Mouse (Mus musculus): ENCODE data around the gene Dnah17.

The Dnah17 gene

DNA sequence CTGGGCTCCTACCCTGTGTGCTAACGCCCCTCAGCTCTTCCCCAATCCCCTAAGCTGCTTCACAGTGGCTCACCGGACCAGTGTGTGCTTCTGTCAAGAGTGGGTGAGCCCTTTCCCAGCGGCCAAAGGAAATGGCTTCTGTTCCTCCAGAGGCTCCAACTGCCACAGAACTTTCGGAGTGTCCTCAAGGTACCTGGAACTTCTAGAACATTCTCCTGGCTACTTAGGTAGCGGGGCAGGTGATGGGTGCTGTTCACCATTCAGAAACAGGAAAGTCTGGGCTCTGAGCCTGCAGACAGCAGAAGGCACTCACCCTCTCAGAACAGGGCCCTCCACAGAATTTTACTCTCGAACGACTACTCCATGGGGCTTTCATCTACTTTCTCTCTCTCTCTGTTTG, at the start of gene Dnah17:
Dnah17 (minus strand) TSS at position 101 of the 400 bp plus-strand sequence.
- no peak for DNase-seq (ENCODE audit: low read depth, low spot score)

DNA sequence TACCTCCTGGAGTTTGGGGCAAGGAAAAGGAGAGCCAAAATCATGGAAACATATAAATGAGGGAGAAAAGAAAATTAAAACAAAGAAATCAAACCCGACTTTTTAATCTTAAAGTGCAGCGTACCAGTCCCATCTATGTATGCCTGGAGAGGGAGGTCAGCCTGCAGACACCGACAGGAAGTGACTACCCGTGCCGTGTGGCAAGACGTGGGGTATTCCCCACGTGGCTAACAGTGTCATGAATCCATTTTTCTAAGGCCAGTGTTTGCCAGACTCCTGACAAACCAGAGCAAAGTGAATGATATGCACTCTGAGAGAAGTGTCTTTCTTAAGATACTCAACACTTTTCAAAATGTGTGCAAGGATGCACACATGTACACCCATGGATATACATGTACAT, 49.8 kb upstream of the Dnah17 start:
- no peak for DNase-seq (ENCODE audit: low read depth, low spot score)

DNA sequence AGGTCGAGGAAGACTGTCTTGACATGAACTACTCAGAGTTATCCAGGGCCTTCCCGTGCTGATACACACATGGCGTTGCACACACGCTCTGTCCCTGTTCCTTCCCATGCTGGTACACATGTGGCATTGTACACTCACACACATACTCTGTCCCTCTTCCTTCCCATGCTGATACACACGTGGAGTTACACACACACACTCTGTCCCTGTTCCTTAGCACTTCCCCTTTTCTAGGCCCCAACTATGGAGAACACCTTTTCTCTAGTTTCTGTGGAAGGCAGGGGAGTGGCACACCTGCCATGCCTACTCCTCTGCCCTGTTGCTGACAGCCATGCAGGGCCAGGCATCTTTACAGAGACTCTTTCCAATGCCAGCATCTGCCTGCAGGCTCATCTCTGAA, 47.8 kb upstream of the Dnah17 start:
- DNase-seq (ENCODE audit: low read depth, low spot score), result no peak

DNA sequence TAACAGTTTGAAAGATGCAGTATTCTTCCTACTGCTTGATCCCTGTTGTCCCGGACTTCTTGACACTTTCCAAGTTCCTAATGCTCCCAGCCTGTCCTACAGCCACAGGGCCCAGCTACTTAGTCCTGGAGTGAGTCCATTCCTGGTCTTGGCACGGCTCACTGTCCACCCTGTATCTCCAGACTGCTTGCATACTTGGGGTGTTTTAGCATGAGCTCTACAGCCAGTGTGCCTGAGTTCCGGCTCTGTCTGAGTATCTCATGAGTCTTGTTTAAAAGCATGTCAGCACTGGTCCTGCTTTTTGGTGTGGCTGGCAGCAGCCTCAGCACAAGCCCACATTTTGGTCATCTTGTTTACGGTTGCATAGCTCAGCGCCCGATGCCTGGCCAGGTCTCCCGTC, 44.3 kb upstream of the Dnah17 start:
- DNase-seq (ENCODE audit: low read depth, low spot score), result no peak

DNA sequence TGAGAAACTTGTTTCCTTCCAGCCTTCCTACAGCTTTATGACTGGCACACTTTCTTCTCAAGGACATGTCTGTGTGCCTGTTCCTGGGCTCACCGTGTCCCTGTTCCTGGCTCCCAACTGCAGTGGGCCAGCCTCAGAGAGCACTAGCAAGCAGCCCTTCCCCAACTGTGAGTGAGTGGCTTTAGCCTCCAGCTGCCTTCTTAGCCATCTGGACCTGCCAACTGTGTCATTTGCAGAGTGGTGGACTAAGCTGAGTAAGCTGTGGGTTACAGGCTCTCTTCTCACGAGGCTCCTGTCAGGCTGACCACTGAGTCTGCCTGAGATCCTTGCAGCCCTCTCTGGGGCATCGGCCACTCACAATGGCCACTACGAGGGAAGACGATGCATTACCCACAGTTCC, 42.3 kb upstream of the Dnah17 start:
- DNase-seq (ENCODE audit: low read depth, low spot score), result no peak

DNA sequence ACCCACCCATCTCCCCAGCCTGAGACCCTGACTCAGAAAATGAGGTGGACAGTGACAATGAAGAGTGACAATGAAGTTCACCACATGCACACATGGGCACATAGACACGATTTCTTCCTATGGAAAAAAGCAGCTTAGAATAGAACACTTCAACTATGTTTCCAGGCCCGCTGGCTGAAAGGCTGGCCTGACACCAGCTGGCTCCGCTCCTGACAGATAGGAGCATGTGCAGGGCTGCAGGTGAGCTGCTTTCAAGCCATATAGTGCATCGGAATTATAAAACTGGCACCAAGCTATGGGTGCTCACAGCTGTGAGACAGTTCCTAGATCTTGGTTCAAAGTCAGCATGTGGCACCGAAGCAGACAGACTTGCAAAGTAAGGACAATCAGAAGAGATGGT, 39.9 kb upstream of the Dnah17 start:
- DNase-seq (ENCODE audit: low read depth, low spot score), result no peak

DNA sequence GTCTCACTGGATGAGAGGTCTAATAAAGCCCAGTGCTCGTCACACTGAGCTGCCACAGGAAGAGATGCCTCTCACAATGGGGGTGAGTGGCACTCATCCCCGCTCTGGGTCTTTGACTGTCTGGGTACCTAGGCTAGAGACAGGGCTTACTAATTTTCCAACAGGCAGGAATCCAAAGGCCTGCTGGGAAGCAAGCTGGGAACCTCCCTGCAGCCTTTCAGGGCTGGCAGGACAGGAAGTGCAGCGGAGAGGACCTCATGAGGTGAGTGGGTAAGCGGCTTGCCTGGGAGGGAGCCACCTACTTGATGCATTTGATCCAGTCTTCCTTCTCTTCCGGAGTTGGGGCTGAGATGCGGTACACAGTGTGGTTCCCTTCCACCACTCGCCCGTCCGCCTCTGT, 38.3 kb upstream of the Dnah17 start:
- no peak for DNase-seq (ENCODE audit: low read depth, low spot score)

DNA sequence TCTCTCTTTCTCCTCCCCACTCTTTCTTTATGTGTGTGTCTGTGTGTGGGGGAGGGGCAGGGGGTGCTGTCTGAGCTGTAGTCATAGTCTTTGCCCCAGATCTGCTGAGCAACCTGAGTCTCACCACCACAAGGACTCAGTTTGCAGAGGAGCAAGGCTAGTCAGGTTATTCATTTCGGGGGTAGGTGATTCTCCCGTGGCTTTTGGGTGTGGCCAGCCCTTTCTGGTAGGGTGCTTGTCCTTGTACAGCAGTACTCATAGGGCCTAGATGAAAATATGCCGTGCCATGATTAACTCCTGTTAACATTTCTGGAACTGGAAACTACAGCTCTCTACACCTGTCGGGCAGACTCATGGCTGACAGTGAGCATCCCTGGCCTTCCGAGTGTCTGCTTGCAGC, 36.2 kb upstream of the Dnah17 start:
- DNase-seq (ENCODE audit: low read depth, low spot score), result no peak

DNA sequence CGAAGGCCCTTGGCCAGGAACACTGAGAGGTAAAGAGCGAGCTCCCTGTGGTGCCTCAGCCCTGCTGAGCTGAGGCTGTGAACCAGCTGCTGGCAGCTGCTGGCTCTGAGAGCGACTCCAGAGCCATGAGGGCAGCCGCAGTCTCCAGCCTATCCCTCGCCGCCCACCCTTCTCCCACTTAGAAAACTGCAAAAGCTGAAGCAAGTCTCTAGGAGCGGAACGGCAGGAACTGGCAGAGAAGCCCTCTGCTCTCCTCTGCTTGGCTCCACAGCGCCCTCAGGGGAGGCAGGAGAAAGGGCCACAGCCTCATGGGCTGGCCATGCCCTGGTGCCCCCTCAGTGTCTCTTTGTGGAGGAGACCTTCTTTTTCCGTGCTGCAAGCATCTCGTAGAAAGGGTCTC, 35.2 kb upstream of the Dnah17 start:
- no peak for DNase-seq (ENCODE audit: low read depth, low spot score)

DNA sequence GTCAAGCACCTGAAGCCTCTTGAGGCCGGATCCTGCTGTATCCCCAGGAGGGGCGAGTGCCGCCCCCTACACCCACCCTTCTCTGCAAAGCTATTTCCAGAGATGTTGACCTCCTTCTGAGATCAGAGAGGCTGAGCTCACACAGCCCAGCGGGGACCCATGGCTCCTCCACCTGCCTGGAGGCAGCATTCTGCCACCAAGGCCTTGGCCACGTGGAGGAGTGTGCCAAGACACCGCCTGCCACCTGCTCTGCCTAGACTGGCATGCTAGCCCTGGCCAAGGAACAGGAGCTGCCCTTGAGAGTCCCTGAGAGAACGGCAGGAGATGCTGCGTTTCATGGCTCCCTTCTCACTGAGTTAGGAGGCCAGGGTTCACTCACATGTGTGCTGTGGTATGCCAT, 34.1 kb upstream of the Dnah17 start:
- DNase-seq (ENCODE audit: low read depth, low spot score), result no peak

DNA sequence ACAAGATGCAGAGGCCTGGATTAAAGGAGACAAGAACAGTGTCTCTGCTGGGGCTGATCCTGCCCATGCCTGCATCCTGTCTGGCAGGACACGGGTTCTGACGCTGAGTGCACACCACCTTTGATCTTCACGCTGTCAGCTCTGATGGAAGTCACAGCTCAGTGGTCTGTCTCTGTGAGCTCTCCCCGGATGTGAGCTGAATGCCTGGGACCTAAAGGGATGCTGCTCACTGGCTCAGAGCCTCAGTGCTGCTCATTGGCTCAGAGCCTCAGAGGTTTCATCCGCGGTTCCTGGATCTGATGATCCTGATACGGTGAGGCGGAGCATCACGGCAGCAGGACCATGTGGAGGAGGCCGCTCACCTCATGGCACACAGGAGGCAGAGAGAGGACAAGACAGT, 31.8 kb upstream of the Dnah17 start:
- no peak for DNase-seq (ENCODE audit: low read depth, low spot score)

DNA sequence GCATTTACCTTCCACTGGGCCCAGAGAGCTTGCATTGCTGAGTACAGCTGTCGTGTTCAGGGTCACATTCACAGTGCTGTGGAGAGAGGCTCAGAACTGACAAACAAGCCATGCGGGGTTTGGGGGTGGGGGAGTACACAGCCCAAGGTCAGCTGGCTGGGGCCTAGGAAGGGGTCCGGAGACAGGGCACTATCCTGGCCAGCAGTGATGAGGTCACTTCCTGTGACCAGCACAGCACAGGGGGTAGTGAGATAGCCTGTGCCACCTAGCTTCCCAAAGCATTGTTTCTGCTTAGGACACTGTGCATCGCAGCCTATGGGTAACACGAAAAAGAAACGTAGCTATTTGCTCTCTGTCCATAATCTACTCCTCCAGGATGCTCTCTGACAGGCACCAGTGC, 30.8 kb upstream of the Dnah17 start:
- no peak for DNase-seq (ENCODE audit: low read depth, low spot score)

DNA sequence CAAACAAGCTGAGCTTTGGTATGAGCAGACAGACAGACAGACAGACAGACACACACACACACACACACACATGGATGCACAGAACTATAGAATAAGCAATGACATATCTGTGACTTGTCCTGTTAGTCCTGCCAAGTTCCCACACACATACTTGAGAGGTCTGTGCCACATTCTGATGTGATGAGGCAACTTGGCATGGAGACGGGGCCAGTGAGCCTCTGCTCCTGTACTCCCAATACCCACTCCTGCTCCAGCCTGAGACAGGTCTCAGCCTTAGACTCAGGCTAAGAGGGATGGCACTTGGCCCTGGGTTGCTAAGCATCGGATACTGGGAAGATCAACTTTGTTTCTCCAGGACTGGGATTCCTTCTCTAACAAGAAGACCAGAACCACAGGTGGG, 30.3 kb upstream of the Dnah17 start:
- DNase-seq (ENCODE audit: low read depth, low spot score), result no peak

DNA sequence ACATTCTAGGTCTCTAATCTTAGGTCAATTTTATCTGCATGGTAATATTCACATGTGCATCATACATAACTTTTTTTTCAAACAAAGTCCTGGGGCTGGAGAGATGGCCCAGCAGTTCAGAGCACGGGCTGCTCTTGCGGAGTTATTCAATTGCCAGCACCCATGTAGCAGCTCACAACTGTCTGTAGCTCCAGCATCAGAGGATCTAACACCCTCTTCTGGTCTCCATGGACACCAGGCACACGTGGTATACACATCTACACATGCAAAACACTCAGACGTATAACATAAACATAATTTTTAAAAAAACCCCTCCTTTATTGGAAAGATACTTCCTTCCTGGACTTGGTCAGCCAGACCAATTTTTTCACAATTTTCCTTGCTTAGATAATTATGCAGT, 28.3 kb upstream of the Dnah17 start:
- DNase-seq (ENCODE audit: low read depth, low spot score), result no peak

DNA sequence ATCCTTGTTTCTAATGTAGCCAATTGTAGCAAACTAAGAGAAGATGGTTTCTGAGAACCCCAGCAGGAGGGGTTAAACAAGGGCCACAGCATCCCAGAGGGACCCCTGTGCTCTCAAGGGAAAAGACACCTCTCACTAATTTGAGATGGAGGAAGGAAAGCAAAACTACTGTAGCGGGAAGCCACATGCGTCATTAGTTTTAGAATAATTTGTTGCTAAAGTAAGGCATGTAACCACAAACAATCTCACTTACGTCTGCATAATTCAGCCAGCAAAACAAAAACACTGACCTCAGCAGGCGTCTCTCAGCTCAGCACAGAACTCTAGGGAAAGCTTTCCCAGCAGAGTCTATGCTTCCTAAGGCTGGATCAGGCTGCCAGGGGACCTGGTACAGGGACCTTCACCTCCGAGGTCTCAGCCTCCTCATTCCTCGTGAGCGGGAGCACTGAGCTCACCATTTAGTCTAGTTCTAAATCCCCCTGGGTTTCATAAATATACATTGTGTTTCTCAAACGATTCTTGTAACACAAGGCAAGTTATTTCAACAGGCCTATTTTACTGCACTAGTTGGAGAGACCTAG, 26.1 kb upstream of the Dnah17 start:
- DNase-seq (ENCODE audit: low read depth, low spot score), result no peak

DNA sequence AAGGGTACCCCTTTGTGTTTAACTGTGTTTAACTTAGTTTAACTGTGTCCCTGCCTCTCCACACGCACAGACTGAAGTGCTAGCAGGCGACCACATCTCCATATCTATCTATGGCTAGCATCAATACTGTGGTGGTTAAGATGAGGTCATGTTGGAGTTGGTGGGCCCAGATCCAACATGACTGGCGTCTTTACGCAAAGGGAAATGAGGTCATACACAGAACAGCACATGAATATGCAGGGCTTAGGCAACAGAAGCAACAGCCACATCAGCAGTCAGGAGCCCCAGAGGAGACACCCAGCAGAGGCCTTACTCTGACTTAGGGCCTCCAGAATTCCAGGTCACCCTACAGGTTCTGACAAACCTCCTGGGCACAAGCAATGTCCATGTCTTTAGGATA, 22.5 kb upstream of the Dnah17 start:
- DNase-seq (ENCODE audit: low read depth, low spot score), result no peak

DNA sequence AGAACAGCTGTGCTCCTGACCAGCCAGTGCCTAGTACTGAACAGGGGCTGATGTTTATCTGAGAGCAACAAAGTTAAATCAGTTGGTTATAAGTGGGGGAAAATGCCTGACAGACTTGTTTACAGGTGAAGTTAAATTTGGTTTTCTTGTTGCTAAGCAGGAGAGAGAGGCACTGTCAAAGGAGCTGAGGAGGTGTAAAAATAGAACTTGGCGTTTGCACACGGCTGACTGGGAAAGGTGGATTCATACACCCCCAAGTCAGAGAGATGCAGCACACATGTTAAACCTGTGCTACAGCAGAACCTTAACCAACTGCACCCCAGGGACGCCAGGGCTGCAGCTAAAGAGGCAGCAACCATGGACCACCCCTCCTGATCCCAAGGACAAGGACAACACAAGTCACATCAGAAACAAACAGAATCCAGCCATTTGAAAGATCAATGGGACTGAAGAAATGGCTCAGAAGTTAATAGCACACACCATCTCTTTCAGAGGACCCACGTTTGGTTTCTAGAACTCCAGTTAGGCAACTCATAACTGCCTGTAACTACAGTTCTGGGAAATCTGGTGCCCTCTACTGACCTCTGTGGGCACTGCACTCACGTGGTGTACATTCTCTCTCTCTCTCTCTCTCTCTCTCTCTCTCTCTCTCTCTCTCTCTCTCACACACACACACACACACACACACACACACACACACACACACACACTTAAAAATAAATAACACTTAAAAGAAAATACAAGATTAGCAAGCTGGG, 21.2 kb upstream of the Dnah17 start:
- DNase-seq (ENCODE audit: low read depth, low spot score), result no peak

DNA sequence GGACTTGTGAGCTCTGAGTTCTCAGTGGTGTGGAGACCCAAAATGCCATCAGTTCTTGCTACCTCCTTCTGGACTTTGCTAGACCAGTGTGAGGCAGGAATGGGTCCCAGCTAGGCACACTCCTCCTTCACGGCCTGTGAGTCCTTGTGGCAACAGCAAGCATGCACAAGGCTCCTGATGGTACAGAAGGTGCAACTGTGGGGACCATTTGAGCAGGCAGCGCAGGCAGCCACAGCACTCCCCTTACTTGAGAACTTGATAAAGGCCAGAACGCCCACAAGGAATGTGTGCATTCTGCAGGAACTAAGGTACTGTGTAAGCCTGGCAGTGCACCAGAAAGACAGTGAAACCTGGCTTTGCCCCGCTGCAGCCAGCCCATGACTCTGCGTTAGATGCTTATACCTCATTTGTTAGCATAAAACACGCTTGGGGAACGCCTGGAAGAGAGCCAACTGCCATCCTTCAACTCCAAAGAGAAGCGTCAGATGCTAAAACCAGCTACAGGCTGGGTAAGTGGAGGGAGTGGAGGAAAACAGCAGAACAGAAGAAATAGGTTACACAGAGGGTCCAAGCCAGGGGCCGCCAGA, 19.8 kb upstream of the Dnah17 start:
- no peak for DNase-seq (ENCODE audit: low read depth, low spot score)

DNA sequence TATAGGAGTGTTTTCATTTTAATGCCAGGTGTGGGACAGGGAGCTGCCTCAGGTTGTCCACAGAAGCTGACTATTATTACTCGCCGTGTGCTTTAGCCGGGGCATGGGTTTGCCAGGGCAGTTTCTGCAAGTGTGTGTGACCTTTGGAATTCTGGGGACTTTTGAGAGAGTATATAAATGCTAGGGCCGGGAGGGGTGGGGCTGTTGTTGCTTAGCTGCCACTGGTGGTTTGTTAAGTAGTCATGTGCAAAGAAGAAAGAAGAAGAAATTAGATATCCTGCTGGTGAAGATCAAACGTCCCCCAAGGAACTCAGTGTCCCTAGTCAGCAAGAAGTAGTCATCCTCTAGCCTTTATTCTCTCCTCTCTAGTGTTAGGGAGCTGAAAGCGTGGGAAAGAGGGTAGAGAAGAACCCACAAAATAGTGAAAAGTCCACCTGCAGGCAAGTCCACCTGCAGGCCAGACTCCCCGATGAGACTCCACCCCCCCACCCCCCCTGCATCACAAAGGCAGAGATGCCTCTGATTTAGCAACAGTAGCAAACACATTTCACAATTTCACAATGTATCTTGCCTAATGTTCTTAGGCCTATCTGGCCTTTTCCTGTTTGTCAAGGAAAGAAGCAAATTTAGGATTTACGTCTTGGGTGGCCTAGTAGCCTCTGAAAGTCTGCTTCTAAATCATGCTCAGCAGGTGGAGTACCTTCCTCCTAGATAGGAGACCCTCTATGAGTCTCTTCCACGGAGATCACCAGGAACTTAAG, 17.6 kb upstream of the Dnah17 start:
- DNase-seq (ENCODE audit: low read depth, low spot score), result no peak

DNA sequence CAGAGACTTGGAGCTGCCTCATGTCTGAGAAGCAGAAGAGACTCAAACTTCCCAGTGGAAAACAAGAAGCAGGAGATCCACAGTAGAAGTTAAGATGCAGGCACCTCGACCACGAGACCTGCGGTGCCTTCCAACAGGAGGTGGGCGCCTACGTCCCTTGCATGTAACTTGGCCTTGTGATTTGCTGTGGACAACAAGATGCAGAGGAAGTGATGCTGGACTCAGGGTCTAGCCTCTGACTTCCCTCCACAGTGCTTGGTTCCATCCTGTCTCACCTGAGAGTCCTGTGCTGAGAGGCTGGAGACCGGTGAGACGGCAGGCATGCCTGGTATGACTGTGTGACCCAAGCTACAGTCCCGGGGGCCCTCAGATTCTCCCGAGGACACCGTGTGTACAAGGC, 16.0 kb upstream of the Dnah17 start:
- DNase-seq (ENCODE audit: low read depth, low spot score), result no peak

DNA sequence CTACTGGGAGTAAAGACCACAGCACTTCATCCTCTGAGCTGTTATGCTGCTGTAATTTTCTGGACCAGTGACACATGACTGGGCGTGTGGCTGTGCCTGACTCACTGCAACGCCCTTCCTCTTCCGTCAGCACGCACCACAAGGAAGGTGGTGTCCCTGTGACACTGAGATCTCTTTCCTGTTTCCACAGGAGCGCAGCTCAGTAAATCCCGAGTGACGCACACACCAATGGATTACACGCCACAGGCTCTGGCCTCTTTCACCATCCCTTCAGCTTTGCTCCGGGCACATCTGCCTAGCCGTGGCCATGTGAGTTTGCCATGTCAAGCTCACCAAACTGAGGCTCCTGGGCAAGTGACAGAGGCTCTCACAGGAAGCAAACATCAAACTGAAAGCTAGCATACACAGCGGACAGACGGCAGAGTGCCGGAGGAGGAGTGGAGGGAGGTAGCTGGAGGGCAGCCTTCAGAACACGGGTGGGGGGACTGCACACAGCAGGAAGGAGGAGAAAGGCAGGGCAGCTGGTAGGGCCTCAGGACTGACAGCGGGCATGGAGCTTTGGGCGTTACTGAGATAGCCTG, 15.4 kb upstream of the Dnah17 start:
- no peak for DNase-seq (ENCODE audit: low read depth, low spot score)

DNA sequence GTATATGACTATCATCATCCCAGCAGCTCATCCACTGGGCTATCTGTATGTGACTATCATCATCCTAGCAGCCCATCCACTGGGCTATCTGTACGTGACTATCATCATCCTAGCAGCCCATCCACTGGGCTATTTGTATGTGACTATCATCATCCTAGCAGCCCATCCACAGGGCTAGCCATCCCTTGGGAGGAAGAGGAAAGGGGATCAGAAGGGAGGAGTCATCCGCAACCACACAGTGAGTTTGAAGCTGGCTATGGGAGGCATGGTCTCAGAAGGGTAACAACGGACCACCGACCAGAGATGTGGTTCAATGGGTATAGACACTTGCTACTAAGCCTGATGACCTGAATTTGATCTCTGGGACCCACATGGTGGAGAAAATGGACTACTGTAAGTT, 14.7 kb upstream of the Dnah17 start:
- DNase-seq (ENCODE audit: low read depth, low spot score), result no peak

Data from embryo, embryonic 11.5 days (tissue).